Mouse (Mus musculus): ENCODE measurements around the gene 1110051M20Rik.
A peak's percentile ranks its signal among the peaks of the same experiment; 100 is the strongest.
"Not testable (repeated sequence)": the region's sequence is repeated elsewhere in the genome, so short reads cannot be mapped to it uniquely, and the experiment has no call there.

The 1110051M20Rik gene

GRCm38 (mm10) chr2:91444286-91444892 is at the start of gene 1110051M20Rik:
TSS of gene 1110051M20Rik (minus strand) at chr2:91444704.
- peak; percentile 96 for DNase-seq (ENCODE audit: low spot score)

DNA sequence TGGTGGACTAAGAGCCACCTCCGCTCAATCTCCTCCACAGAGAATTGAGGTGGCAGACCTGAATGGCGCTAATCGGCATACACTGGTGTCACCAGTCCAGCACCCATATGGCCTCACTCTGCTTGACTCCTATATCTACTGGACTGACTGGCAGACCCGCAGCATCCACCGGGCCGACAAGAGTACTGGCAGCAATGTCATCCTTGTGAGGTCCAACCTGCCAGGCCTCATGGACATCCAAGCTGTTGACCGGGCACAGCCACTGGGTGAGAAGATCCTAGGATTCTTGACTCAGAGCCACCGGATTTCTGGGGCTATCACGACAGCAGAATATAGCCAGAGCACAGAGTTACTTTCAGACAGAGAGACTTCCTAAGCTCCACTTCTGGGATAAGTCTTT is 49.5 kb upstream of the 1110051M20Rik start:
- no peak for DNase-seq (ENCODE audit: low spot score)

- DNase-seq (ENCODE audit: low spot score): no peak
These were observed 47.6 kb upstream of the 1110051M20Rik start for GRCm38 (mm10) chr2:91492071-91492635.

DNA sequence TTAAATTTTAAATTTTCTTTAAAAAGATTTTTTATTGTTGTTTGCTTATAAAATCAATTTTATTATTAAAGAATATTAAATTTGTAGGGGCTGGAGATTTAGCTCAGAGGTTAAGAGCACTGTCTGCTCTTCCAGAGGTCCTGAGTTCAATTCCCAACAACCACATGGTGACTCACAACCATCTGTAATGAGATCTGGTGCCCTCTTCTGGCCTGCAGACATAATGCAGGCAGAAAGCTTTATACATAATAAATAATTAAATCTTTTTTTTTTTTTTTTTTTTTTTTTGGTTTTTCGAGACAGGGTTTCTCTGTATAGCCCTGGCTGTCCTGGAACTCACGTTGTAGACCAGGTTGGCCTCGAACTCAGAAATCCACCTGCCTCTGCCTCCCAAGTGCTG is 42.8 kb upstream of the 1110051M20Rik start:
- DNase-seq (ENCODE audit: low spot score): not testable (repeated sequence)

DNA sequence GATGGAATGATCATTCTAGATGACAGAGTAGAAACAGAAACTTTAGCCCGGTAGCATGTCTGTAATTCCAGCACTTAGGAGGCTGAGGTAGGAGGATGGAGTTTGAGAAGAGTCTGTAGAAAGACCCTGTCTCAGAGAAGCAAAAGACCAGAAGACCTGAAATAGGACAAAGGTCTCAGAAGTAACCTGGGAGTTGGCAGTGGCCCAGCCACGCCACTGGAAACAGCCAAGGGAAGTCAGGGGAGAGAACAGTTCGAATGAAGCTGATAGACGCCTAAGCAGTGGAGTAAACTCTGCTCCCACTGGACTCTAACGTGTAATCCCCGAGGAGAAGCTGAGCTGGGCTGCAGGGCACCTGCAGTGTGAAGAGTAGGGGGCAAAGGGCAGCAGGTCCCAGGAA is 40.8 kb upstream of the 1110051M20Rik start:
- no peak for DNase-seq (ENCODE audit: low spot score)

GRCm38 (mm10) chr2:91484698-91485097 is 40.2 kb upstream of the 1110051M20Rik start:
- no peak for DNase-seq (ENCODE audit: low spot score)

DNA sequence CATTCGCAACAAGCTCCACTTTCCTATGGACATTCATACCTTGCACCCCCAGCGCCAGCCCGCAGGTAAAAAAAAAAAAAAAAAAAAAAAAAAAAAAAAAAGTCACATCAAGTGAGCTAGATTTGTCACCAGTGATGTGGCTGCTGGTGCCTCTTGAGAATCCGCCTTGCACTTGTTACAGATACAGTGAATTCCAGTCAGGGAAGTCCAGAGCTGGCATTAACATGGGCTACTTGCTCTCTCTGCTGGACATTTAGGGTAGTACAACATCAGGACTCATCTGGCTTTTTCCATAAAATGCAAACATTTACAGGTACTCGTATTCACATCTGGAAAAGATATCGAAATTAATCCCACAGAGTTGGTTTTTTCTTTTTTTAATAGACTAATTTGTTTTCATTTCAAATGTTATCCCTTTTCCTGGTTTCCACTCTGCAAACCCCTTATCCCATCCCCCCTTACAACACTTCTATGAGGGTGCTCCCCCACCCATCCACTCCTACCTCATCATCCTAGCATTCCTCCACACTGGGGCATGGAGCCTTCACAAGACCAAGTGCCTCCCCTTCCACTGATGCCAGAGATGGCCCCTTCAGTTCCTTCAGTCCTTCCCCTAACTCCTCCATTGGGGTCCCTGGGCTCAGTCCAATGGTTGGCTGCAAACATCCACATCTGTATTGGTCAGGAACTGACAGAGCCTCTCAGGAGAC is 36.5 kb upstream of the 1110051M20Rik start:
- DNase-seq (ENCODE audit: low spot score): peak; percentile 84

- peak; percentile 54 for DNase-seq (ENCODE audit: low spot score)
These were observed 35.9 kb upstream of the 1110051M20Rik start for GRCm38 (mm10) chr2:91480399-91480801.

GRCm38 (mm10) chr2:91476841-91477240 is 32.3 kb upstream of the 1110051M20Rik start:
- no peak for DNase-seq (ENCODE audit: low spot score)

DNA sequence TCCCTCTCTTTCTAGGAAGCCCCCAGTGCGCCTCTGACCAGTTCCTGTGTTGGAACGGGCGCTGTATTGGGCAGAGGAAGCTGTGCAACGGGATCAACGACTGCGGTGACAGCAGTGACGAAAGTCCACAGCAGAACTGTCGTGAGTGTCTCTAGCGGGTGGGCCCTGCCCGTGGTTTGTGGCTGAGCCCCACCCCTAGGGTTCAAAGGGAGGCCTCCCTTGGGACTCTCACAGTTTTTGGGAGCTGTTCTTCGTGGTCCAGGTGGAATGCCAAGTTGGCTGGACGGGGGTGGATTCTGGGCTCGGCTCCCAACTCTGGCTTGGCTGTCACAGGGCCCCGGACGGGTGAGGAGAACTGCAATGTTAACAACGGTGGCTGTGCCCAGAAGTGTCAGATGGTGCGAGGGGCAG is 31.8 kb upstream of the 1110051M20Rik start:
- DNase-seq (ENCODE audit: low spot score): no peak

GRCm38 (mm10) chr2:91475791-91476190 is 31.3 kb upstream of the 1110051M20Rik start:
- no peak for DNase-seq (ENCODE audit: low spot score)

GRCm38 (mm10) chr2:91474358-91474757 is 29.9 kb upstream of the 1110051M20Rik start:
- no peak for DNase-seq (ENCODE audit: low spot score)

GRCm38 (mm10) chr2:91470055-91470647 is 25.6 kb upstream of the 1110051M20Rik start:
- no peak for DNase-seq (ENCODE audit: low spot score)

DNA sequence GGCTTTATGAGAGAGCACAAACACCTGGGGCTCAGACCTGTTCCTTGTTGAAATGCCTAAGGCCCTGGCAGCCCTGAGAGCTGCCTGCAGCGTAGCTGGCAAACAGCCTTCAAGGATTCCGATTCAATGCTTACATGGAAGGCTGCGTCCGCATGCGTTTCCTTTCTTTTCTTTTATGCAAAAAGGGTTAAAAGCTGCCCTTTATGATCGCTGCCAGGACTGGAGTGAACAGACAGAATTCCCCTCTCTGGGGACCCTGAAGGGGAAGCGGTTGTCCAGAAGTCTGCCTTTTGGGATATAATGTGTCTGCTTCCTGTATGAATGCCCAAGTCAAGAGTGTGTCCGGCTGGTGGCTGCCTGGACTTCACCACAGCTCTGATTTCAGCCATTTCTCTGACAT is 23.1 kb upstream of the 1110051M20Rik start:
- DNase-seq (ENCODE audit: low spot score): no peak

- no peak for DNase-seq (ENCODE audit: low spot score)
These were observed 21.4 kb upstream of the 1110051M20Rik start for GRCm38 (mm10) chr2:91465934-91466333.

DNA sequence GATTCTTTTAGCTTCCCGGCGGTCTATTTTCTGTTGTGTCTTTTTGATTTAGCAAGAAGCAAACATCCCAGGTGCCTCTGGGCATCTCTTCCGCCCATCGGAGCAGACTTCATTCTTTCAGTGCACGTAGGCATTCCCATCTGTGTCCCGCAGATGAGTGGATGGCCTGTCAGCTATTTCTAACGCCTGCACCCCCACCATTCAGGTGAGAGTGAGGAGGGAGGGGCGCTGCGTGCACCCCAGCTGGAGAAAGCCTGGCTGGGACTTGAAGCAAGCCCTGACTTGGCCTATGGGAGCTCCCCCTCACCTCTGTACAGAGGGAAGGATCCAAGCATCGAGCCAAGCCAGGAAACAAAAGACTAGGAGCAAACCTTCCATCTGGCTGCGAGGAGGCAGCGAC is 18.2 kb upstream of the 1110051M20Rik start:
- no peak for DNase-seq (ENCODE audit: low spot score)

- DNase-seq (ENCODE audit: low spot score): no peak
These were observed 17.7 kb upstream of the 1110051M20Rik start for GRCm38 (mm10) chr2:91462196-91462595.

DNA sequence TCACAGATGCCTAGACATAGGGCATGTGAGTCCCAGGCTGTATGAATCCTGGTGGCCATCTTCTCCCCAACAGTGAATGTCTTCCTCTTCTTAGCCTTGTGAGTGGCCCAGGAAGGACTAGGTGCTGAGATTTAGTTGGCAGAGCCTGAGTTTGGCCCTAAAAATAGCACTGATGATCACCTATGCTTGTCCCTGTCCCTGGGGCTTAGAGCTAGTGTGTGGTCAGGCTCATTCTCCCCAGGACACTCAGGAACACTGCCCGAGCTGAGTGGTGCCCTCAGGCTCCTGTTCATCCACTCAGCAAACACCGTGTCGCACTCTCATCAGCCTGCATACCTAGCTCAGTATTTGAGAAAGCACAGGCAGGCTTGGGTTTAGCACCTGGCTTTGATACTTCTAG is 16.8 kb upstream of the 1110051M20Rik start:
- no peak for DNase-seq (ENCODE audit: low spot score)

- no peak for DNase-seq (ENCODE audit: low spot score)
These were observed 16.3 kb upstream of the 1110051M20Rik start for GRCm38 (mm10) chr2:91460771-91461170.

- DNase-seq (ENCODE audit: low spot score): no peak
These were observed 15.6 kb upstream of the 1110051M20Rik start for GRCm38 (mm10) chr2:91460076-91460475.

GRCm38 (mm10) chr2:91458673-91459391 is 14.3 kb upstream of the 1110051M20Rik start:
- peak; percentile 37 for DNase-seq (ENCODE audit: low spot score)

DNA sequence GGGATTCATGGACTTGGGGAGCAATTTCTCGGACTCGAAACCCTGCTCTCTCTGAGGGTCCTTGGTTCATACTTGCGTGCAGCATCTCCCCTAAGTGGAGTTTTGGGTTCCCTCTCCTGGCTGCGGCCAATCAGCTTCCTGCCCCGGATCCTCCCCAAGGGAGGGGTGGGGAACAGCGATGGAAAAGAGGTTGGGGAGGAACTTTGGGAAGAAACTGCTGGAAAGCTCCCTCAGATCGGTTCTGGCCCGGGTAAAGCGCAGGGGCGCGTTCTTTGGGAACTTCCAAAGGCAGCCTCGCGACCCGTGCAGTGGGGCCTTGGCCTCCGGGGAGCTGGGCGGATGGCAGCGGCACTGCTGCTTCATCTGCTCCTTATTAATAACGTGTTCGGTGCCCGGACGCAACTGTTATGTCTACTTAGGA is 13.8 kb upstream of the 1110051M20Rik start:
- peak; percentile 32 for DNase-seq (ENCODE audit: low spot score)
